In the genomic region with DNA sequence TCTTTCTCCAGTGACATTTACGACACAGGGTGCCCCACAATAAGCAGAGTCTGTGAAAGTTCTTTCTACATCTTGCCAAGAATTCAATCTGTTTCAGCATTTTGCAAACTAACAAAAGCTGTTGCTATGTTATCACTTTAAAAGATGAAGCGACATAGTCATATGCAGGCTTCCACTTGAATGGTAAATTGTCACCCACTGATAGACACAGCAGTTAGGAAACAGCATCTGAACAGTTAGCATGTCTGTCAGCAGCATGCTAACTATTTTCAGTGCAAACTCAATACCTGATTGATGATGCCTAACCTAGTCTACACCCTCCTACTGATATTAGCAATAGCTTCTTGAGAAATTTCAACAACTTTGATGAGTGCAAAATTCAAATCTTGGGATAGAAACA, we compare ENCODE assay signal across 25 mouse cellular contexts.
DNase-seq lines count a peak whose midpoint lies in the region; ATAC-seq lines count a peak whose summit lies in the region.
"Had no signal": no experiment of that assay in that cellular context is flagged by ENCODE, and none has a peak within 500 bp of the region (broad histone marks: within the 10 kb centered on the region; RNA-seq: fewer than 3 reads in every experiment).

No protein-coding gene starts in this region.

- H3K4me2 ChIP-seq in forebrain, embryonic 13.5 days, result no peak overlapping the region
- no peak overlapping the region for H3K4me2 ChIP-seq in forebrain, embryonic 12.5 days
- no peak overlapping the region for H3K4me2 ChIP-seq in forebrain, embryonic 16.5 days (ENCODE audit: low read length)
- H3K4me2 ChIP-seq in forebrain, embryonic 11.5 days (ENCODE audit: low read depth, low read length, severe bottlenecking), result no peak overlapping the region
- H3K4me2 ChIP-seq: embryonic facial prominence, embryonic 12.5 days had no signal

- no peak for DNase-seq in forebrain, embryonic 11.5 days (ENCODE audit: low spot score)
- DNase-seq in layer of hippocampus, adult 9-10 months (ENCODE audit: low spot score), result peak; percentile 0
- DNase-seq in layer of hippocampus, postnatal 25 days (ENCODE audit: extremely low spot score in 1 of 2, low spot score in 1 of 2), result no peak
- DNase-seq in brain, embryonic 18.5 days (ENCODE audit: low read depth, low spot score), result peak; percentile 40
- DNase-seq in embryo, embryonic 9.5 days (ENCODE audit: extremely low spot score), result no peak
- DNase-seq: adrenal gland, postnatal 14 days; adrenal gland, postnatal 36 days; B cell, adult 2 months; cerebellum, adult 11 months; cerebellum, adult 18-20 months; cerebellum, adult 8-10 months; cerebellum, adult 9-11 months; cerebellum, postnatal 14 days; cerebellum, postnatal 36 days; embryo, embryonic 11 days had no signal

- 86% methylated on average over 2 of the region's 2 CpGs for WGBS in forebrain, embryonic 13.5 days
- WGBS in forebrain, embryonic 12.5 days, result 95% methylated on average over 2 of the region's 2 CpGs
- 62% methylated on average over 2 of the region's 2 CpGs for WGBS in forebrain, embryonic 16.5 days
- 88% methylated on average over 2 of the region's 2 CpGs for WGBS in forebrain, embryonic 11.5 days

- H3K4me3 ChIP-seq in forebrain, embryonic 13.5 days, result no peak overlapping the region
- H3K4me3 ChIP-seq in forebrain, embryonic 12.5 days (replicated peaks), result no peak overlapping the region
- no peak overlapping the region for H3K4me3 ChIP-seq in forebrain, embryonic 16.5 days (replicated peaks; ENCODE audit: low read length)
- no peak overlapping the region for H3K4me3 ChIP-seq in forebrain, embryonic 11.5 days (ENCODE audit: low read depth, low read length)
- H3K4me3 ChIP-seq: embryonic facial prominence, embryonic 10.5 days; embryonic facial prominence, embryonic 12.5 days had no signal

- no peaks in the 10 kb centered on the region for H3K4me1 ChIP-seq in forebrain, embryonic 13.5 days
- H3K4me1 ChIP-seq in forebrain, embryonic 12.5 days, result no peaks in the 10 kb centered on the region
- H3K4me1 ChIP-seq in forebrain, embryonic 16.5 days (replicated peaks; ENCODE audit: control insufficient read depth, insufficient read depth, low read length), result no peaks in the 10 kb centered on the region
- H3K4me1 ChIP-seq in forebrain, embryonic 11.5 days (replicated peaks; ENCODE audit: control insufficient read depth, insufficient read depth, low read length), result no peaks in the 10 kb centered on the region
- H3K4me1 ChIP-seq: embryonic facial prominence, embryonic 10.5 days; embryonic facial prominence, embryonic 12.5 days had no signal

- H3K9me3 ChIP-seq in forebrain, embryonic 13.5 days (replicated peaks), result no peaks in the 10 kb centered on the region
- no peaks in the 10 kb centered on the region for H3K9me3 ChIP-seq in forebrain, embryonic 12.5 days
- H3K9me3 ChIP-seq in forebrain, embryonic 16.5 days (ENCODE audit: control insufficient read depth, low read length), result no peaks in the 10 kb centered on the region
- H3K9me3 ChIP-seq in forebrain, embryonic 11.5 days (ENCODE audit: control insufficient read depth, low read length), result no peaks in the 10 kb centered on the region
- H3K9me3 ChIP-seq: embryonic facial prominence, embryonic 10.5 days; embryonic facial prominence, embryonic 12.5 days; G1E had no signal

- no peak overlapping the region for H3K9ac ChIP-seq in forebrain, embryonic 13.5 days
- no peak overlapping the region for H3K9ac ChIP-seq in forebrain, embryonic 12.5 days
- H3K9ac ChIP-seq in forebrain, embryonic 16.5 days (replicated peaks; ENCODE audit: low read depth, low read length), result no peak overlapping the region
- H3K9ac ChIP-seq in forebrain, embryonic 11.5 days (ENCODE audit: low read length), result no peak overlapping the region
- H3K9ac ChIP-seq: embryonic facial prominence, embryonic 12.5 days had no signal

- H3K36me3 ChIP-seq in forebrain, embryonic 13.5 days (ENCODE audit: poor library complexity, severe bottlenecking), result no peaks in the 10 kb centered on the region
- no peaks in the 10 kb centered on the region for H3K36me3 ChIP-seq in forebrain, embryonic 12.5 days (replicated peaks)
- H3K36me3 ChIP-seq in forebrain, embryonic 16.5 days (ENCODE audit: control insufficient read depth, insufficient read depth), result no peaks in the 10 kb centered on the region
- no peaks in the 10 kb centered on the region for H3K36me3 ChIP-seq in forebrain, embryonic 11.5 days (ENCODE audit: control insufficient read depth, insufficient read depth, low read length)
- H3K36me3 ChIP-seq: embryonic facial prominence, embryonic 10.5 days; embryonic facial prominence, embryonic 12.5 days; G1E had no signal

- H3K27me3 ChIP-seq in forebrain, embryonic 13.5 days, result no peaks in the 10 kb centered on the region
- no peaks in the 10 kb centered on the region for H3K27me3 ChIP-seq in forebrain, embryonic 12.5 days
- H3K27me3 ChIP-seq in forebrain, embryonic 16.5 days (replicated peaks; ENCODE audit: control insufficient read depth, insufficient read depth, low read length), result no peaks in the 10 kb centered on the region
- no peaks in the 10 kb centered on the region for H3K27me3 ChIP-seq in forebrain, embryonic 11.5 days (ENCODE audit: control insufficient read depth, insufficient read depth, low read length)
- H3K27me3 ChIP-seq: CH12.LX; embryonic facial prominence, embryonic 12.5 days had no signal

- ATAC-seq in forebrain, embryonic 13.5 days, result peak; percentile 50; the same call in 1 of the 2 replicates
- ATAC-seq in forebrain, embryonic 12.5 days (ENCODE audit: low FRiP score), result no peak
- peak; percentile 62 for ATAC-seq in forebrain, embryonic 16.5 days
- no peak for ATAC-seq in forebrain, embryonic 11.5 days (replicated peaks; ENCODE audit: low FRiP score)
- ATAC-seq: activated CD4-positive, CD25-positive, alpha-beta regulatory T cell, adult 4 months; CD4-positive, CD25-positive, alpha-beta regulatory T cell, adult 4 months; Patski had no signal

- H3K27ac ChIP-seq in forebrain, embryonic 13.5 days, result no peak overlapping the region
- no peak overlapping the region for H3K27ac ChIP-seq in forebrain, embryonic 12.5 days
- H3K27ac ChIP-seq in forebrain, embryonic 16.5 days (ENCODE audit: low read length), result no peak overlapping the region
- no peak overlapping the region for H3K27ac ChIP-seq in forebrain, embryonic 11.5 days (ENCODE audit: low read depth, low read length)
- H3K27ac ChIP-seq: embryonic facial prominence, embryonic 10.5 days; embryonic facial prominence, embryonic 12.5 days had no signal

Comparison
In these comparisons a context has a peak if more than half of its experiments do, and no peak if none do; other contexts are left out.
1. ATAC-seq: peak in forebrain, embryonic 13.5 days (single experiment) and forebrain, embryonic 16.5 days (single experiment); none in forebrain, embryonic 12.5 days (single experiment) and forebrain, embryonic 11.5 days (single experiment).
2. DNase-seq: peak in layer of hippocampus, adult 9-10 months (single experiment) and brain, embryonic 18.5 days (single experiment); none in forebrain, embryonic 11.5 days (single experiment), layer of hippocampus, postnatal 25 days (0 of 2) and embryo, embryonic 9.5 days (single experiment).